Mouse (Mus musculus) lung, adult 2 months (tissue): ENCODE results near the gene Fam136a.

Source experiments
- CTCF ChIP-seq: fragments of 200-500 bp; IDR thresholded peaks from 2 replicates; pipeline ENCODE4 v1.5.1; 2011; ENCODE audit warnings: mild to moderate bottlenecking, low read length, control low read depth; ENCODE audit not compliant: insufficient read depth
- POLR2A ChIP-seq: fragments of 200-500 bp; IDR thresholded peaks from 2 replicates; pipeline ENCODE4 v1.6.1; 2011; ENCODE audit warnings: low read depth, mild to moderate bottlenecking, control low read depth, low read length, borderline replicate concordance; ENCODE audit errors: extremely low read depth

- TF ChIP-seq CTCF (no peak), POLR2A (no peak)
Observed at GRCm38 (mm10) chr6:86399995-86400394, 34.5 kb downstream of the Fam136a start.
